Comparison of ENCODE assay signal across 16 mouse cellular contexts in genomic region chr4:117056102-117056501, GRCm38 (mm10). TPM values are rescaled to one million over a fixed set of nuclear protein-coding genes. Genes with fewer than 3 reads are reported as not detected.
DNase-seq lines count a peak whose midpoint lies in the region; ATAC-seq lines count a peak whose summit lies in the region.
"Had no signal": no experiment of that assay in that cellular context is flagged by ENCODE, and none has a peak within 500 bp of the region (broad histone marks: within the 10 kb centered on the region; RNA-seq: fewer than 3 reads in every experiment).

No protein-coding gene starts in this region.

- peaks cover 59% of the 10 kb centered on the region for H3K36me3 ChIP-seq in hindbrain, embryonic 10.5 days
- peaks cover 18% of the 10 kb centered on the region for H3K36me3 ChIP-seq in hindbrain, embryonic 13.5 days
- H3K36me3 ChIP-seq in stomach, embryonic 16.5 days (ENCODE audit: control insufficient read depth, insufficient read depth, low read length): no peaks in the 10 kb centered on the region

- no peak for ATAC-seq in hindbrain, embryonic 13.5 days (ENCODE audit: low FRiP score)
- peak; percentile 69; the same call in 1 of the 2 replicates for ATAC-seq in stomach, embryonic 16.5 days (ENCODE audit: insufficient read depth, low FRiP score)
- ATAC-seq: CD4-positive, CD25-positive, alpha-beta regulatory T cell, adult 4 months had no signal

- H3K27me3 ChIP-seq in hindbrain, embryonic 10.5 days (ENCODE audit: insufficient read depth, poor library complexity, severe bottlenecking): peaks cover 19% of the 10 kb centered on the region
- no peaks in the 10 kb centered on the region for H3K27me3 ChIP-seq in hindbrain, embryonic 13.5 days
- no peaks in the 10 kb centered on the region for H3K27me3 ChIP-seq in stomach, embryonic 16.5 days (ENCODE audit: control insufficient read depth, insufficient read depth, low read length)
- H3K27me3 ChIP-seq: embryonic facial prominence, embryonic 12.5 days; megakaryocyte, embryonic 14.5 days had no signal

- H3K9ac ChIP-seq in hindbrain, embryonic 13.5 days: no peak overlapping the region
- H3K9ac ChIP-seq in stomach, embryonic 16.5 days (ENCODE audit: low read length): no peak overlapping the region
- H3K9ac ChIP-seq: embryonic facial prominence, embryonic 12.5 days had no signal

- no peaks in the 10 kb centered on the region for H3K9me3 ChIP-seq in hindbrain, embryonic 10.5 days
- H3K9me3 ChIP-seq in hindbrain, embryonic 13.5 days: no peaks in the 10 kb centered on the region
- no peaks in the 10 kb centered on the region for H3K9me3 ChIP-seq in stomach, embryonic 16.5 days (replicated peaks; ENCODE audit: control insufficient read depth, low read length)
- H3K9me3 ChIP-seq: embryonic facial prominence, embryonic 12.5 days; megakaryocyte, embryonic 14.5 days had no signal

- no peak overlapping the region for H3K4me3 ChIP-seq in hindbrain, embryonic 10.5 days
- H3K4me3 ChIP-seq in hindbrain, embryonic 13.5 days: no peak overlapping the region
- no peak overlapping the region for H3K4me3 ChIP-seq in stomach, embryonic 16.5 days (replicated peaks; ENCODE audit: low read length)
- H3K4me3 ChIP-seq: embryonic facial prominence, embryonic 12.5 days; heart, adult 2 months; left cerebral cortex, adult 2 months; megakaryocyte, embryonic 14.5 days had no signal

- DNase-seq in hindbrain, embryonic 10.5 days (ENCODE audit: low spot score): no peak
- peak; percentile 70 for DNase-seq in R1 (ENCODE audit: low read depth, low spot score)
- peak; percentile 89 for DNase-seq in liver
- DNase-seq in testis, postnatal 10 days (ENCODE audit: low spot score): no peak
- no peak for DNase-seq in thymus, postnatal 10 days (ENCODE audit: low spot score in 2 of 2)
- DNase-seq: cerebellum, postnatal 10 days; heart, adult 2 months; kidney, postnatal 14 days; lung, adult 2 months; thymus, adult 2 months had no signal

- peak overlapping the region; percentile 66 for H3K27ac ChIP-seq in hindbrain, embryonic 10.5 days
- no peak overlapping the region for H3K27ac ChIP-seq in hindbrain, embryonic 13.5 days
- peak overlapping the region; percentile 61; the same call in 1 of the 2 replicates for H3K27ac ChIP-seq in stomach, embryonic 16.5 days (ENCODE audit: low read length)
- H3K27ac ChIP-seq: embryonic facial prominence, embryonic 12.5 days; heart, adult 2 months; left cerebral cortex, adult 2 months had no signal

- no peak overlapping the region for H3K4me2 ChIP-seq in hindbrain, embryonic 13.5 days
- H3K4me2 ChIP-seq in stomach, embryonic 16.5 days (ENCODE audit: low read depth, low read length): no peak overlapping the region
- H3K4me2 ChIP-seq: embryonic facial prominence, embryonic 12.5 days had no signal

- H3K4me1 ChIP-seq in hindbrain, embryonic 10.5 days (replicated peaks): peaks cover 8% of the 10 kb centered on the region; the same call in 1 of the 2 replicates
- 0 out of 2 replicates have a peak, but pooled peaks cover 3% of the 10 kb centered on the region for H3K4me1 ChIP-seq in hindbrain, embryonic 13.5 days (replicated peaks)
- 0 out of 2 replicates have a peak, but pooled peaks cover 4% of the 10 kb centered on the region for H3K4me1 ChIP-seq in stomach, embryonic 16.5 days (ENCODE audit: control insufficient read depth, insufficient read depth, low read length)
- H3K4me1 ChIP-seq: embryonic facial prominence, embryonic 12.5 days had no signal

RNA-seq across cellular contexts. Expression of gene Eif2b3, which starts 36.9 kb away (rescaled TPM):
- 49.1 and 56.2 TPM in 2 replicates for polyA plus RNA-seq in hindbrain, embryonic 10.5 days (2016; fragmentation: Nextera tagmentation; extraction: Ambion mirVana)
- polyA plus RNA-seq in hindbrain, embryonic 13.5 days (2015; fragmentation: Nextera tagmentation; extraction: Ambion mirVana): 46.3 and 47.4 TPM in 2 replicates
- polyA plus RNA-seq in stomach, embryonic 16.5 days (2015; fragmentation: Nextera tagmentation; extraction: Ambion mirVana): 35.6 and 36.3 TPM in 2 replicates

RNA-seq across cellular contexts. Expression of gene Ptch2, which starts 39.8 kb away (rescaled TPM):
- 5.8 and 6.9 TPM in 2 replicates for polyA plus RNA-seq in hindbrain, embryonic 10.5 days (2016; fragmentation: Nextera tagmentation; extraction: Ambion mirVana)
- polyA plus RNA-seq in hindbrain, embryonic 13.5 days (2015; fragmentation: Nextera tagmentation; extraction: Ambion mirVana): 6.8 and 7.9 TPM in 2 replicates
- polyA plus RNA-seq in stomach, embryonic 16.5 days (2015; fragmentation: Nextera tagmentation; extraction: Ambion mirVana): 7.0 and 7.3 TPM in 2 replicates

Comparison
In these comparisons a context has a peak if more than half of its experiments do, and no peak if none do; other contexts are left out.
1. DNase-seq: peak in R1 (single experiment) and liver (single experiment); none in hindbrain, embryonic 10.5 days (single experiment), testis, postnatal 10 days (single experiment) and thymus, postnatal 10 days (0 of 2).